Mouse (Mus musculus) skeletal muscle tissue, adult 2 months (tissue): ENCODE measurements around the gene Olfr384.
"Not testable (repeated sequence)": the region's sequence is repeated elsewhere in the genome, so short reads cannot be mapped to it uniquely, and the experiment has no call there.

ENCODE experiments used
- DNase-seq: peaks from one replicate; pipeline ENCODE4 v3.0.0-alpha.2; 2012; ENCODE audit warnings: low read depth, low spot score

The Olfr384 gene

GRCm38 (mm10) chr11:73598294-73598693 is at the start of gene Olfr384:
Olfr384 (plus strand) TSS chr11:73598594.
- DNase-seq = no peak

GRCm38 (mm10) chr11:73579871-73580270 is 18.5 kb upstream of the Olfr384 start:
- DNase-seq = no peak

GRCm38 (mm10) chr11:73583188-73583587 is 15.2 kb upstream of the Olfr384 start:
- DNase-seq = not testable (repeated sequence)

GRCm38 (mm10) chr11:73592908-73593307 is 5.5 kb upstream of the Olfr384 start, which contains the start of gene Olfr385:
Olfr385 (minus strand) TSS chr11:73593008.
- no peak for DNase-seq
